Mouse (Mus musculus) cerebellum, adult 11-12 months (tissue): ENCODE data around the gene Hectd2.

Experiments used
- DNase-seq: peaks from one replicate; pipeline ENCODE4 v3.0.0; 2022

Hectd2 gene

DNA sequence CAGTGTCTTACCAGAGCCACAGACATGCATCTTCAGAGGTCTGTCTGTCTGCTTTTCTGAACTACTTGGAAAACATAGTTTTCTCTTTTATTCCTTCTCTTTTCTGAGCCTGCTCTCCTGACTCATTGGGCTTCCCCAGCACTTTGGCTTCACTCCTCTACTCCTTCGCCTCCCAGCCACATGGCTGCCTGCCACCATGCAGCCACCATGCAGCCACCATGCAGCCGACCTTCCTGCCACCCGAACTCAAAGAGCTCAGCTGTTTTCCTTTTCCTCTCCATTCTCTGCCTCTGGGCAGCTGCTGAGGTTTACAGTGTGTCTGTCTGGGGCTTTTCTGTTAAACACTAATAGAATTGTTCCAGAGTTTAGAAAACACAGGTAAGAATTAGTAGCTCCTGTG, 19.5 kb downstream of the Hectd2 start:
- no peak for DNase-seq

DNA sequence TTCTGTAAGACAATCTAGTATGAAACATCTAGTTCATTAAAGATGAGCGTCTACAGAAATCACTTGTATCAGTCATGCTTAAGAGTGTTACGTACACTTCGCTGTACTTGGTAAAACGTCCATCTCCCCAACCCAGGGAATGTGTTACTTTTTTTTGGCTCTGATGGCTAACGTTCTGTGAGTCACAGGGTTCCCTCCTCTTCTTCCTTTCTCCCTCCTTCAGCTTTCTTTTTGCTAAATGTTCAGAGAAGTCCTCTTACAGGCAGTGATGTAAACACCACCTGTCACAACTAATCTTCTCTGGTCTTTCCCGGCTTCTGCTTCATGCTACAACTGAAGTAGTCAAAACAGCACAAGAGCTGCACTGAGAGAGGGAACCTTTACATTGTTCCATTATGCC, 20.7 kb downstream of the Hectd2 start:
- no peak for DNase-seq

DNA sequence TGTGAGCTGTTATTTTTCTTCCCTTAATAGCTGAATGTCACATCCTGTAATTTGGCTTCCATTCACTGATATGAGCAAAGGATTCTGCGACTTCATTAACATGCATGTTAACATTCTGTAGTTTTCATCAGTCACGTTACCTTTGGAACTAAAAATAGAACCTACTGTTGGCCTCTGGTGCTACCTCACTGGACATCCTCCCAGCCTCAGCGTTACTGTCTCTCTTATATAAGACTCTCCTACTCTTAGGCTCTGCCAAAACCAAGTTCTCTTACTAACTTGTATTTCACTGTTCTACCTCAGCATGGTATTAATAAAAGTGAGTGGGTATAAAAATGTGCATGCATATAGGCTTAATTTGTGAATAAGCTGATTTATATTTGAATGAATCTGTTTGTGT, 26.4 kb downstream of the Hectd2 start:
- peak; percentile 16 for DNase-seq

DNA sequence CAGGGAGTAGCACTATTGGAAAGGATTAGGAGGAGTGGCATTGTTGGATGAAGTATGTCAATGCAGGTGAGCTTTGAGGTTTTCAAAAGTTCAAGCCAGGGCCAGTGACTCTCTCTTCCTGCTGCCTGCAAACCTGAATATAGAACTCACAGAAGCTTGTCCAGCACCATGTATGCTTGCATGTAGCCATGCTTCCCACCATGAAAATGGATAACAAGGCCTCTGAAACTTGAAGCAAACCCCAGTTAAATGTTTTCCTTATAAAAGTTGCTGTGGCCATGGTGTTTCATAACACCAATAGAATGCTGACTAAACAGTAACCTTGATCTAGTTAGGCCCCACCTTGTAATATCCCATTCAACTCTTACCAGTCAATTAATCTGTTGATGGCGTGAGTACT, 27.7 kb downstream of the Hectd2 start:
- DNase-seq: no peak

DNA sequence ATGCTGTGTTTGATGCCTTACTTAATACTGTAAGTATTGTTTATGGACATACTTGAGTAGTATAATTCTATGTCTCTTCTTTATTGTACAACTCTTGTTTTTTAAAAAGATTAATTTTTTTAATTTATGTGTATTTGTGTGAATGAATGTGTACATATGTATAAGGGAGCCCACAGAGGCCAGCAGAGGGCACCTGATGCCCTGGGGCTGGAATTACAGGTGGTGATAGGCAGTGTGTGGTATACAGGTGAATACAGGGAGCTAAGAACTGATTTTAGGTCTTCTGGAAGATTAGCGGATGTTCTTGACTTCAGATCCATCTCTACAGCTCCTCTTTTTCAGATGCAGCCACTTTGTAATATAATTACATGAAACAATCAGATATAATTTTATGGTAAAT, 31.1 kb downstream of the Hectd2 start:
- no peak for DNase-seq

DNA sequence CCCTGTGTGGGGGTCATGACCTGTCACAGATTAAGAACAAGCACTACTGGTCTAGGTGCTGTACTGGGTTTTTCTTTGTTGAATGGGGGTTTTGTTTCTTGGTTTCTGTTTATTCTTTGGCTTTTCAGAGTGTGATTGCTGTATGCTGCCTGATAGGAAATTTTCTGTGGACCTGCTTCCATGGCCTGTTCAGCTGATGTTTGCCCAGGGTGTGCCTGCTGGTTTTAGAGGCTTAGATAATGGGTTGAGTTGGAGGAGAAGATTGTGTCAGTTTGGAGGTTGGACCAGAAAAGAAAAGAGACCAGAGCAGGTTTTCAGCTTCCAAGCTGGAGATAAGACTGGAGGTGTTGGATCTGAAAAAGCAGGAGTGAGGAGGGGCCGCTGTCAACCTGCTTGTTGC, 40.0 kb downstream of the Hectd2 start:
- DNase-seq: no peak

DNA sequence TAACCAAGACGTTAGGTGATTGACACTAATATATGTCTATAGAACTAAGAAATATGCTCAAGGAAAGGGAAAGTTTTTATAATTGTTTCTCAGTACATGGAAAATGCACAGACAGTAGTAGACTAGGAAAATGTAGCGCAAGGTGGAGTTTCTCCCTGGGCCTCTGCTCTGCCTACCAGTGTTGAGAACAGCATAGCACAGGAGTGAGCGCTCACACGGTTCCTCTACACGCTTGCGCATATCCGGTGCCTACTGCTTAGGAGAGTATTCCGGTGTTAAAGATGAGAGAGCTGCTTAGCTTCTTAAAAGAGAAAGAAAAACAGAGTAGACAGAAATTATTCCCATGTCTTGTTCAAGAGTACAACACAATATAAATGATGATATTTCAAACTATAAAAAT, 47.4 kb downstream of the Hectd2 start:
- DNase-seq: no peak

DNA sequence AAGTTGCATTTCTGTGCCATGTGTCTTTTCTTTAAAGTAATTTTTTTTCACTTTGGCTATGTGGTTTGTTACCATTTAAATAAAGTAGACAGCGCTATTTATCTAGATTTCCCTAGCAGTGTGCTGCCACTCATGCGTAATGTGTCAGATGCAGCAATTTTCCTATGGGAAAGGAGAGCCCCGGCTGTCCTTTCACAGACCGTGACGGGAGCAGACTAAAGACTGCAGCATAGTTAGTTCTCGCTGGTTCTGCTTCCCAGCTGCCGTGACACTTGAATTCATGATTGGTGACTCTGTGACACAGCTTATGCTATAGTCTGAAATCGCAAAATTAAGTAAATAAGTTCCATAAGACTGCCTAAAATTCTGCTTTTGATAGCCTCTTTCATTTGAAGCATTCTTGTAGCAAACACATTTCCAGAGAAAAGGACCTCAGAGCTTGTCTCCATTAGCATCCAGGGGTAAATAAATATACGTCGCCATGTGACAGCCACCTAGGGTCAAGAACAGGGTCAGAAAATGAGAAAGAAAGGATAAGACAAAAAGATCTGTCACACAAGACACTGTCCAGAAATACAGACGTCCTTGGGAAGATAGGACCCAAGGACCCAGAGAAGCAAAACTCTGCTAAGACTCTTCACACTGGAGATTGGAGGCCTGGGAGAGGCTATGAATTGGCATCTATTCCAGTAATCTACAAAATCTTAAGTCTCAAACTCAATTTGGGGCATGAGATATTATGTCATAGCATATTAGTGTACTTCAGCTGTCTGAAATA, 48.3 kb downstream of the Hectd2 start:
- DNase-seq: no peak

DNA sequence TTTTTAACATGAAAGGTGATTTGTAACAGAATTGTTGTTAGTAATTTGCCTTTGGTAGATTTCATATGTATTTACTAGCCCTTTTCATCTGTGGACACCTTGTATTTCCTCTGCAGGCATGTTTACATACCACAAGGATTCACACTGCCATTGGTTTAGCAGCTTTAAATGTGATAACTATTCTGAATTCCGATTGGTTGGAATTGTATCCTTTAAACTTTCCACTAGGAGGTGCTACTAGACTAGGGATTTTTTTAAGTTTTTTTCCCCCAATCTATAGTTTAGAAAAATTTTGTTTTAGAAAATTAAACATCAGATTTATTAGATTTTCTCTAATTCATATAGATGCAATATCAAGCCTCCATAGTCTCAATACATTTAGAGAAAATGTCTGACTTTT, 51.8 kb downstream of the Hectd2 start:
- no peak for DNase-seq

DNA sequence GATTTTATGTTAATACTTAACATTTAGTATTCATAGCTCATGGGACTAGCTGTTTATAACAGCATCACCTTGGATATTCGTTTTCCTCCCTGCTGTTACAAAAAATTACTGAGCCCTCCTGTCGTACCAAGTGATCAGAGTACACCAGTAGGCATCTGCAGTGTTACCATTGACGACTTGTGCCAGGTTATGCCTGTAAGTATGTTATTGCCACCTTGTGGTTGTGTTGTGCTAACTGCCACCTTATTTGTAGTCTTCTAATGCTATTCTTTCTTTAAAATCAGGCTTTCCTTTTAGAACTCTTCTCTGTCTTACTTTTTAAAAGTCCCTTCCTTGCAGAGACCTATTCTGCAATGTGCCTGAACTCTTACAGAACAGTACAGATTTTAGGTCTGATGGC, 54.8 kb downstream of the Hectd2 start:
- DNase-seq: no peak

DNA sequence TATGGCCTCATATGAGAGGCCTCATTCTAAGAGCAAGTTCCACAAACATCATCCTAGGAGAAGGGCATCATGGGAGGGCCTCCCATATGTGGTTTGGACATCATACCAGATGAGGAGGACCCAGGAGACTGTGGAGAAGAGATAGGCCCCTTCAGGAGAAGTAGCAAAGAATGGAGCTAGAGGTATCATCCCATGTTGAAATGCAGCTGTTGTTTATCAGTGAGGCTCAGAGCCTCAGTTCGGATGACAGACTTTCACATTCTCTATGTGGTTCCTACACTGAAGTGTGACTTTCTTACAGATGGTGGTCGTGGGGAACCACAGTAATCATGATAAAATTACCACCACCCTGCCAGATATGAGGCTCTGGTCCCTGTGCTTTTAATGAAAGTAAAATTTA, 55.9 kb downstream of the Hectd2 start:
- no peak for DNase-seq

DNA sequence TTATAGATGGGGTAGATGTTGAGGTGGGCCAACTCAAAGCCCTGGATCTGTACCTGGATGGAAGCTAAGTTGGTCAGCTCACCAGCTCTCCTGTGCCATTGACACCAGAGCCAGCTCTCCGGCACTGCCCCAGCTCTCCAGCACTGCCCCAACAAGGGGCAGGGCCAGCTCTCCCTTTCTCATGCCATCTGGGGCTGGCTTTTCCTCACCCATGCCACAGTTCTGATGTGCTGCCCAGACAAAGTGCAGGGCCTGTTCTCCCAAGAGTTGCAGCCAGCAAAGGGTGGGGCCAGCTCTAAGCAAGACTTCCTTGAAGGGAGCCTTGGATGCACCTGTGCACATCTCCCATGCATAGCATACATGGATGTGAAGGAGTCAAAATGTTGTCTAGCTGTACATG, 71.5 kb downstream of the Hectd2 start:
- DNase-seq: no peak

DNA sequence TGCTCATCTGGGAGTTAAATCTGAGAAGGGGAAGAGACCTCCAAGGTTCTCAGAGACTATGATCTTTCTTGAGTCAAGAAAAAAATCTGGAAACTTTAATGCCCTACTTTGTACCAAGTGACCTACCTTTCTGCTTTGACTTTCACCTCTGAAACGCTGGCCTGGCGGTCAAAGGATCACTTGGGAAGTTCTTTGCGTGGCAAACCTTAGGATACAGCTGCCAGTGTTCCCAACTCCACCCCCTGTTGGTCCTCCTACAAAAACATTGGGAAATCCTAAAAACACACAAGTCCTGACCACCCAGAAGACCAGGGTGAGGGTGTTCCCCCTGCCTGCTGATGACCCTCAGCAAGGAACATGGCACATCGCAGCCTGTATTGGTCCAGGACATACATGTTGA, 72.4 kb downstream of the Hectd2 start:
- no peak for DNase-seq

DNA sequence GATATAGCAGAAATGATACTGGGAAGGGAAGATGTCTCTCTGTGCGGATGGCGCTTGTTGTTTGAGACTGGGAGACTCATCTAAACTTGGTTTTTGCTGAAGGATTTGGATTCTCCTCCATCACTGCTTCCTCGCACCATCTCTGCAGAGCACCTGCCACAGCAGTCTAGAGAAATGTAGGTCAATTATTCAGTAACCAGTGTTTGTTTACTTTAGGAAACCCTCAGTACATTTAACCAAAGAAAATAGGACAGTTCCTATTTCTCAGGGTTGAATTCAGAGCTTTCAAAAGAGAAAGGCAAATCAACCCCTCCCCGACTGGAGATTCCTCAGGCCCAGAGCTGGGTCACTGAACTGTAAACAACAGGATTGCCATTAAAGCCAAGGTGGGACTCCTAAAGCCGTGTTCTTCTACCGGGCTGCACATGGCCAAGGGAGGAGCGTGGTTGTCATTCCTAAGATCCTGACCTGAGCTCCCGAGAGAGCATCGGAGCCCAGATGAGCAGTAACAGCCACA, 75.0 kb downstream of the Hectd2 start:
- DNase-seq: no peak

DNA sequence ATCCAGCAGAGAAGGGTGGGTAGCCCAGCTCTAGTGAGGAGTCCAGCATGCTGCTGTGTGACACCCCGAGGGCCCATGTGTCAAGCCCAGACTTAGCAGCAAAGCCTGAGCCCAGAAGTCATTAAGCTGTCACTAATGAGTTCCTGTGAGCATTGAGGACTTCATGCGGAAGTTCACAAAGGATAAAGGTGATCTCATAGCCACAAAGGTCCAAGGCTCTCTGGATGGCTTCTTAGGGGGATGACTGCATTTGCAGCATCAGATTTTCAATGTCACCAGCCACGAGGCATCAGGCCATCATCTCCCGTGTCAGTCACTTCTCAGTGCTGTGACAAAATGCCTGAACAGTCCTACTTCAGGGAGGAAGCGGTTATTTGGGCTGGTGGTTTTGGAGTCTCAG, 75.9 kb downstream of the Hectd2 start:
- DNase-seq: no peak

DNA sequence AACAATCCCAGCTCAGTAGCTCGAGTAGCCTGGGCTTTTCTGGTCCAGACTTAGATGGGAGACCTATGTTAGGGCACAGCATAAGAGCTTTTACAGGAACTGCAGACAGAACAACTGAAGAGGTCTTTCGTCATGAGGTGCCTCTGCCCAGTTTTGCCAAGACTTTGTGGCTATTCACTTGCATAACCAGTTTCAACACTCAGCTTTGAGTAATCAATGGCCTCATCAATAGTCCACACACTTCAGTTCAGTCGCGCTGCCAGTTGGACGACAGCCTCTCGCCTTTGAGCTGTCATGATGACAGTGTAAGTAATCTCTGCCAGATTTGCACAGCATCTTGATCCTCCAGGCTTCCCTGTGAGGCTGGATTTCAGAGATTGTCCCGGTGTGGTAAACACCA, 80.3 kb downstream of the Hectd2 start:
- DNase-seq: no peak

DNA sequence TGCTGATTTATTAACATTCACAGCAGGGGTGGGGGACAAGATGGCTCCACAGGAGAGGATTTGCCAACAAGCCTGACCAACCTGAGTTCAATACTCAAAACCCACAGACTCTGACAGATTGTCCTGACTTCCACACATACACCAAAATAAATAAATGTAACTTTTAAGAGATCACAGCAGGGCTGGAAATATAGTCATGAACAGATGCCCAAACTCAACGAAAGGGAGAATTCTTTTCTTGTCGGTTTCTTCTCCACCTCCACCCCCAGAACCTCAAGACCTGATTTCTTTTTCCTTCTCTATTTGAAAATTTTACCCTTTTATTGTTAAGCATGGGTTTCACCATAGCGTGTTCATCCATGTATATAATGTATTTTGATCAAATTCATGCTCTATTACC, 82.8 kb downstream of the Hectd2 start:
- no peak for DNase-seq

DNA sequence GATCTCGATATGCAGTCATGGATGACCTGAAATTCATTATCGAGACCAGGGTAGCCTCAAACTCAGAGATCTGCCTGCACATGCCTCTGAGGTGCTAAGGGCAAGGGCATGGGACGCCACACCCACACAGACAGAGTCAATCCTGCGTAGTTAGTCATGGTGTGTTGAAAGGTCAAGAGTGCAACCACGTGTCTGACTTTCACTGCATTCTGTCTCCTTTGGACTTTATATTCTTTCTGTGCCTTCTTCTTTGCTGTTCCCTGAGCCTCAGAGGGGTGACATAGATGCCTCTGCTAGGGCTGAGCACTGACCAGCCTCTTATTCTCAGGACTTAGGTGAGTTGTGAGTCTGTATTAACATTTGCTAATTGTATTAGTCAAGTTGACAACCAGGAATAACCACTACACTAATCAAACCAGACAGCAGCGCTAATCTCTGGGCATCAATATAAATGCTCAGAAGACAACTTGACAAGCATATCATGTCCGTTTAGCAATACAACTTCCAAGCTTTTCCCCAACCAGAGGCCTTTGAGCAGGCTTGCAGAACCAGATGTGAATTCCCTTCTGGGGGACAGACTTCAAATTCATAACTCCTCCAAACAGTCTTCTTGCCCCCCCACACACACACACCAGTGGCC, 83.6 kb downstream of the Hectd2 start:
- DNase-seq: no peak

DNA sequence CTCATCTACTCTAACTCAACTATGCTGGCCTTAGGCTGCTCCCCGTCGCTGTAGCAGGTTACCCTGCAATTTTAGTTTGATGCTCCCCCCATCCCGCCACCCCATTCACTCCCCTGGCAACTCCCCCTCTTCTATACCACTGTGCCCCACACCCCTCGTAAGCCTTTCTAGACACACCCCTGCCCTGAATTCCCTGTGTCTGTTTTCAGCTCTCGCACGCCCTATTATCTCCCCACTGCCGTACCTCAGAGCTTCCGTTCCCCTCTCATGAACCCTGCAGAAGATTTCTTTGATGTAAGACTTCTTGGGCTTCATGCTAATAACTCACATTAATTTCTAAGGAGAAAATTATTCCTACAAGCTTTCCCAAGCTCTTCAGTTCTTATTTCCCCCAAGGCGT, 84.6 kb downstream of the Hectd2 start:
- no peak for DNase-seq

DNA sequence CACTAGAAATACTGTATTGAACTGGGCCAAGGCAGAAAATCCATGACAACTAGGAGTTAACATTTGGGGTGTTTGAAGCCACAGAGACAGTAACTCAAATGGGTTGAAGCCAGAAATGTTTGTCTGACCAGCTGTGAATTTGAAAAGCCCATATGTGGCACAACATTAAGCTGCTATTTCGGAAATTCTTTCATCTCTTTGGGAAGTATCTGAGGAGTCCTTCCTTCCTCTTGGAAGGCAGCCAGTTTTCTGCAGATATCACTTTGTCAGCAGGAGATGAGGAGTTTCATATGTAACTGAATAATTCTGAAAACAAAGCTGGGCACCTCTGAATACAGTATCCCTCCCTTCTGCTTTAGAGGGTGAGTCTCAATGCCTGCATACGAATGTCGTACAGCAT, 86.7 kb downstream of the Hectd2 start:
- DNase-seq: no peak

DNA sequence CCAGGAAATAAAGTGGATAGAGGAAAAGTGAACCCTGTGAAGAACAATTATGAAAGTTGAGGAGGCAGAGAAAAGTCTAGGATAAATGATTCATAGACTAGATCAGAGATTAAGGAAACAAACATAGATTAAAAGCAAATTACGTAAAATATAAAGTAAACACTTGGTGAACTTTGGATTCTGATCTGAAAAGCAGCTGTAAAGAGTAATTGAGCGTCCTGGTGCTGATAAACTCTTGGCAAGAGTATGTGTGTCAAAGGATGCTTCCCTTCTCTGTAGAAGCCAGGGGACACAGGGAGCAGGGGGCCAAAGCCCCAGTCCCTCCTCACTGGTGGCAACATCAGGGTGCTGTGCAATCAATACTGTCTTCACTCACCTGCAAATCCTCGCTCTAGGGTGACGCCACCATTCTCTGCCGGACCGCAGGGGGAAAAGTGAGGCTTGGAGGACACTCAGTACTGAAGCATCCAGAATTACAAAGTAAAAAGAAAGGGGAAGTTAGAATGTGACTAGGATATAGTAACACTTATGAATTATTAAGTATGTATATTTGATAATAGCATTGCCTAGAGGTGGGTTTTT, 91.0 kb downstream of the Hectd2 start:
- no peak for DNase-seq

DNA sequence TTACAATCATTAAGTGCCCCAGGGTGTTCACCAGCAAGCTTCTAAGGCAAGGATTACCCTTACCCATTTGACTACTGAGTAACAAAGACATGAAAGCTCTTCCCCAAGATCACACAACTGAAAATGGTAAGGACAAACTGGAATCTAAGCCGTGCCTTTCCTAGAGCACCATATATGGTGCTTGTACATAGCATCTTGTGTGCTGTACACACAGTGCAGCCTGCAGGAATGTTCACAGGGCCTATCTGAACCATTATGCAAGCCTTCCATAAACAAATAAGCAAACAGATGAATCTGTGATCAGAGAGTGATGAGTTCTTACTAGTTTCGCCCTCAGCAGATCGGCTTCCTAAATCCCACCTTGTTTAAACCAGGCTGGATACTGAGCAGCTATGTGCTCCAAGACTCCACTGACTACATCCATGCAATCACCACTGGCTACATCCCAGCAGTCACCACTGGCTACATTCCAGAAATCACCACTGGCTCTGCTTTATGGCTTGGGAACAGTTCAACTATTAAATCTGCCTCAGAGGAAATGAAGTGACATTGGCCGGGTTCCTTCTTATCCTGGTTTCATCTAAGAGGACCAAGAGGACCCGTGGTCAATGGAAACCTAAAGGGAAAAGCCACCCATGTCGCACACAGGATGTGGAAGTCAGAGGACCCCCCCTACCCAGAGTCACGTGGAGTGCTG, 91.8 kb downstream of the Hectd2 start:
- DNase-seq: no peak

DNA sequence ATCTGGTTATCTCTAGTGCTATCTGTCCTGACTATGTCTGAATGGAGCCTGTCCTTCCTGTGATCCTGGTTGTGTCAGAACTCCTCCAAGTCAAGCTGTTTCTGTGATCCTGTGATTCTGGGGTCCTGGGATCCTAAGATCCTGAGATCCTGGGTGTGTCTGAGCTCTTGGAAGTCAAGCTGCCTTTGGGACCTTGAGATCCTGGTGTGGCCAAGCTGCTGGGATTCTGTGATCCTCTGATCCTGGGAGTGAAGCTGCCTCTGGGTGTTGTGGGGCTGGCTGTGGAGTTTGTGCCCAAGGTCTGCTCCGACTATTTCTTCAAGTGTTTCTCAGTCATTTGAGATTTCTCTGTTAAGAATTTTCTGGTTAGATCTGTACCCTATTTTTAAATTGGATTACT, 98.2 kb downstream of the Hectd2 start:
- DNase-seq: no peak

DNA sequence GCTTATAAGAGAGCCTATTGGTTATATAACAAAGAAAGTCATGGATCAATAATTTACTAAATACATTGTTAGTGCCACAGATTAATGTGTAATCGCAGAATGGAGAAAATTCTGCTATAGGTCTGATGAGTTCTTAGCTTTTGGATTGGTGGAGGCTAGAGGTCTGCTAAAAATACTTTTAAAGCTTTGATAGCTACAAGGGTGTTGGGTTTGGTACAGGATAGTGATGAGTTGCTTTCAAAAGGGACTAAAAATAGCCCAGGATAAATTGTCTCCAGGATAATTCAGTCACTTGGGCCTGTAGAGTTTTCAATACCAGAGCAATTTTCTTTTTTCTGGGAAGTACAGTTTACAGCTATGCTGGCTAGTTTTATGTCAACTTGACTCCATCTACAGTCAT, 108.3 kb downstream of the Hectd2 start:
- no peak for DNase-seq
